Comparison of ENCODE assay signal across 9 mouse cellular contexts in genomic region chr13:59856286-59857070, GRCm38 (mm10). TPM values are rescaled to one million over a fixed set of nuclear protein-coding genes. Genes with fewer than 3 reads are reported as not detected.
A peak's percentile ranks its signal among the peaks of the same experiment; 100 is the strongest.
DNase-seq lines count a peak whose midpoint lies in the region; ATAC-seq and TF ChIP-seq lines count a peak whose summit lies in the region.
"Had no signal": no experiment of that assay in that cellular context is flagged by ENCODE, and none has a peak within 500 bp of the region (broad histone marks: within the 10 kb centered on the region; RNA-seq: fewer than 3 reads in every experiment).

No protein-coding gene starts in this region.

- no peaks in the 10 kb centered on the region for H3K9me3 ChIP-seq in G1E (replicated peaks)

- no peak overlapping the region for H3K4me3 ChIP-seq in left cerebral cortex, adult 2 months
- H3K4me3 ChIP-seq in G1E (ENCODE audit: low read depth, low read length): no peak overlapping the region

- DNase-seq in left cerebral cortex, adult 2 months (ENCODE audit: extremely low spot score in 1 of 2, low spot score in 2 of 2): peak in 1 of 2 experiments; percentile 74
- no peak for DNase-seq in left cerebral cortex, adult 11 months (ENCODE audit: low spot score)
- DNase-seq in G1E (ENCODE audit: low spot score): no peak
- DNase-seq in cerebellum, postnatal 36 days: peak; percentile 22 to 35
- DNase-seq in gastrocnemius, adult 8-10 months (ENCODE audit: low spot score in 2 of 2): peak; percentile 34 to 40
- DNase-seq in kidney, postnatal 36 days: peak; percentile 57 to 79
- DNase-seq in lung, postnatal 25 days (ENCODE audit: low spot score): peak; percentile 42
- peak; percentile 24 to 32 for DNase-seq in thymus, postnatal 36 days

- no peaks in the 10 kb centered on the region for H3K36me3 ChIP-seq in G1E (replicated peaks)

- intact Hi-C loops in left cerebral cortex, adult 2 months (cut with DNase I): loop anchor here (1.0 to 5.0 kb wide), 2 partner anchors 321 to 612 kb away; partner anchors contain the start of gene Gas1

- peak; percentile 93 for TF ChIP-seq CTCF in left cerebral cortex, adult 2 months (IDR thresholded peaks at IDR 0.05)
- peak; percentile 33; the same call in 1 of the 2 replicates for TF ChIP-seq CTCF in G1E (IDR thresholded peaks at IDR 0.05; ENCODE audit: low read depth, low read length)

- no peak for ATAC-seq in G1E (ENCODE audit: extremely low read depth, insufficient number of reproducible peaks, low FRiP score, poor library complexity, severe bottlenecking)

- no peaks in the 10 kb centered on the region for H3K27me3 ChIP-seq in G1E (ENCODE audit: insufficient read depth, low read length)

- H3K27ac ChIP-seq in left cerebral cortex, adult 2 months: no peak overlapping the region
- H3K27ac ChIP-seq: macrophage had no signal

- no peaks in the 10 kb centered on the region for H3K4me1 ChIP-seq in G1E (ENCODE audit: insufficient read depth, low read depth, low read length)

RNA-seq across cellular contexts. Expression of gene Tut7, which starts 33.5 kb away (rescaled TPM):
- 10 to 100 TPM; 61.1 to 66.0 TPM for total RNA-seq in left cerebral cortex, adult 2 months (2021)
- total RNA-seq in G1E (2014; fragmentation: Nextera tagmentation): 215 and 232 TPM in 2 replicates
- 166 and 194 TPM in 2 replicates for total RNA-seq in G1E (2017)
- 59.6 and 66.1 TPM in 2 replicates for polyA plus RNA-seq in G1E (2012)
- 10 to 100 TPM; 28.7 to 42.3 (median 34.5) TPM for total RNA-seq in gastrocnemius, adult 8-10 months (2022)

Comparison
In these comparisons a context has a peak if more than half of its experiments do, and no peak if none do; other contexts are left out.
1. DNase-seq: peak in cerebellum, postnatal 36 days (2 of 2), gastrocnemius, adult 8-10 months (2 of 2), kidney, postnatal 36 days (2 of 2), lung, postnatal 25 days (single experiment) and thymus, postnatal 36 days (2 of 2); none in left cerebral cortex, adult 11 months (single experiment) and G1E (single experiment).